7 mouse cellular contexts compared by ENCODE assay signal in the genomic region with DNA sequence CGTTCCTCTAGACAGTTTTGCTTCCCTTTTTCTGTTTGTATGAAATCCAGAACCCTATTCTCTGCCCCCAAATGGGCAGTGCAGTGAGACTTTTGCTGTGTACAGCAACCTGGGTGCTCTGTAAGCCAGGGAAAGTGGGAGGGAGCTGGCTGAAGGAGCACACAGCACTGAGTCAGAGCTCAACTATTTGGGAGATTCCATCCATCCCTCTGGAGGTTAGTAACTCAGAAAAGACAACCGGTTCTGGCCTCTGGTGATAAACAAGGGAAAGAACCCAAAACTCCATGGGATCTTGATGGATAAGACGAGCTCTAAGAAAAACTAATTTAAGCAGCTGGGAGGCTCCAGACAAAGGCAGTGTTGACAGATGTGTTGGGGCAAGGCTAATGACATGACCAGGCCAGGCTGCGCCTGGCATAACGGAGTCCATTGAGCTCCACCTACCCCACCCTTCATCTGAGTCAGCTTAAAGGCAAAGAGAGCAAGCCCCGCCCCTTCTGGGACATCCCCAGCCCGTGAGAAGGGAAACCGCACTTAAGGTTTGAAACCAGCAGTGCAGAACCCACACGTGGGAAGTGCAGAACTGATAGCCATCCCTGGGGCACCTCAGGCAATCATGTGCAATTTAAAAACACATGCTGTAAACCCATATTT. TPM values are rescaled to one million over a fixed set of nuclear protein-coding genes. Genes with fewer than 3 reads are reported as not detected.
A peak's percentile ranks its signal among the peaks of the same experiment; 100 is the strongest.
DNase-seq lines count a peak whose midpoint lies in the region; ATAC-seq and TF ChIP-seq lines count a peak whose summit lies in the region.

No protein-coding gene starts in this region.

- H3K4me1 ChIP-seq in heart, adult 2 months (ENCODE audit: control insufficient read depth, insufficient read depth, low read length) = peaks cover 3% of the 10 kb centered on the region
- peaks cover 8% of the 10 kb centered on the region; the same call in 1 of the 2 replicates for H3K4me1 ChIP-seq in limb, embryonic 14.5 days (ENCODE audit: control insufficient read depth, insufficient read depth, low read length)

- H3K27me3 ChIP-seq in heart, adult 2 months (ENCODE audit: control insufficient read depth, insufficient read depth, low read length) = no peaks in the 10 kb centered on the region
- no peaks in the 10 kb centered on the region for H3K27me3 ChIP-seq in limb, embryonic 14.5 days (ENCODE audit: control insufficient read depth, insufficient read depth, low read length)

- H3K27ac ChIP-seq in heart, adult 2 months = no peak overlapping the region
- H3K27ac ChIP-seq in limb, embryonic 14.5 days (replicated peaks; ENCODE audit: low read depth, low read length) = no peak overlapping the region

- peak; percentile 91 for DNase-seq in Muller cell, postnatal 12 days (ENCODE audit: inconsistent ontology term)
- peak; percentile 19 for DNase-seq in adrenal gland, adult 8-10 months
- DNase-seq in heart, adult 2 months = peak; percentile 57 to 66
- DNase-seq in limb, embryonic 14.5 days (ENCODE audit: low spot score) = peak; percentile 48
- peak; percentile 58 to 71 for DNase-seq in natural killer cell, adult 2 months (ENCODE audit: low spot score in 2 of 2)
- peak; percentile 44 for DNase-seq in urinary bladder, adult 2 months (ENCODE audit: low spot score)
- no peak for DNase-seq in cerebellum, adult 11-12 months

- no peak overlapping the region for H3K9ac ChIP-seq in heart, adult 2 months (ENCODE audit: low read depth, low read length)
- H3K9ac ChIP-seq in limb, embryonic 14.5 days (ENCODE audit: low read depth, low read length, severe bottlenecking) = no peak overlapping the region

- intact Hi-C loops in heart, adult 2 months (cut with DNase I) = no loop called here

- TF ChIP-seq CTCF in heart, adult 2 months (IDR thresholded peaks at IDR 0.05) = no peak

- WGBS in heart, adult 2 months = 12% methylated on average over 9 of the region's 9 CpGs
- 25% methylated on average over 9 of the region's 9 CpGs for WGBS in limb, embryonic 14.5 days

- H3K79me2 ChIP-seq in heart, adult 2 months (replicated peaks; ENCODE audit: control insufficient read depth, insufficient read depth, low read length) = no peaks in the 10 kb centered on the region

- peak; percentile 47; the same call in 1 of the 2 replicates for ATAC-seq in limb, embryonic 14.5 days (ENCODE audit: low FRiP score, low read depth)

- H3K36me3 ChIP-seq in heart, adult 2 months (ENCODE audit: control insufficient read depth, insufficient read depth, low read length) = no peaks in the 10 kb centered on the region
- H3K36me3 ChIP-seq in limb, embryonic 14.5 days (ENCODE audit: control insufficient read depth, insufficient read depth, low read length) = no peaks in the 10 kb centered on the region

- no peak for TF ChIP-seq EP300 in heart, adult 2 months (IDR thresholded peaks at IDR 0.05; ENCODE audit: insufficient read depth, low read depth, low read length)

- no peak overlapping the region for H3K4me2 ChIP-seq in limb, embryonic 14.5 days (replicated peaks; ENCODE audit: low read depth, low read length, severe bottlenecking)

- TF ChIP-seq POLR2A in heart, adult 2 months (IDR thresholded peaks at IDR 0.05; ENCODE audit: insufficient read depth, low read depth, low read length) = no peak
- TF ChIP-seq POLR2A in limb, embryonic 14.5 days (IDR thresholded peaks at IDR 0.05; ENCODE audit: borderline replicate concordance, extremely low read depth, insufficient read depth, insufficient read length) = no peak

- peaks cover 5% of the 10 kb centered on the region; the same call in 1 of the 2 replicates for H3K9me3 ChIP-seq in limb, embryonic 14.5 days (ENCODE audit: control insufficient read depth, low read length)

- H3K4me3 ChIP-seq in heart, adult 2 months = no peak overlapping the region
- H3K4me3 ChIP-seq in limb, embryonic 14.5 days (replicated peaks; ENCODE audit: low read length) = no peak overlapping the region

RNA-seq across cellular contexts. Expression of a gene that starts 13.1 kb away (rescaled TPM):
- 10 to 100 TPM; 60.0 to 98.8 (median 71.8) TPM for total RNA-seq in adrenal gland, adult 8-10 months (2022)
- total RNA-seq in heart, adult 2 months (2021) = 1 to 10 TPM; 6.0 to 9.6 TPM
- polyA plus RNA-seq in heart, adult 2 months (2012; rRNA removed) = 2.8 and 3.4 TPM in 2 replicates
- 6.3 and 6.8 TPM in 2 replicates for polyA plus RNA-seq in limb, embryonic 14.5 days (2012; rRNA removed)
- 14.9 and 15.7 TPM in 2 replicates for polyA plus RNA-seq in limb, embryonic 14.5 days (2014; fragmentation: Nextera tagmentation; extraction: Ambion mirVana)
- polyA plus RNA-seq in urinary bladder, adult 2 months (2012; rRNA removed) = 4.6 and 4.7 TPM in 2 replicates
